Mouse (Mus musculus): ENCODE measurements at regions not wholly inside any gene's neighbourhood (a gene's known extent, or its start where the extent isn't known, plus 50 kb on each side); places are given as distances from the start of the nearest gene placed in this dataset.

- Histone ChIP-seq H3K4me1 (replicated peaks; ENCODE audit: insufficient read depth, low read length) (no peaks in the 10 kb centered on the region), H3K27me3 (ENCODE audit: insufficient read depth, low read length) (no peaks in the 10 kb centered on the region), H3K36me3 (ENCODE audit: insufficient read depth, low read length) (no peaks in the 10 kb centered on the region), H3K9ac (ENCODE audit: low read depth, low read length) (no peak overlapping the region), H3K4me2 (ENCODE audit: low read length) (no peak overlapping the region), H3K4me3 (replicated peaks; ENCODE audit: low read depth, low read length) (no peak overlapping the region), H3K9me3 (replicated peaks; ENCODE audit: low read length) (no peaks in the 10 kb centered on the region), H3K27ac (no peak overlapping the region)
- no peak for TF ChIP-seq CTCF (IDR thresholded peaks at IDR 0.05; ENCODE audit: low read depth)
- ATAC-seq (replicated peaks; ENCODE audit: low FRiP score, low read depth) = no peak
- 85% methylated on average over 3 of the region's 3 CpGs for WGBS
- DNase-seq (ENCODE audit: low spot score) = no peak
Observed at GRCm38 (mm10) chr10:107219621-107220370, 51.7 kb upstream of the Lin7a start.

- H3K9me3 ChIP-seq (replicated peaks; ENCODE audit: low read length) = no peaks in the 10 kb centered on the region
- ATAC-seq (replicated peaks; ENCODE audit: low FRiP score, low read depth) (no peak), DNase-seq (ENCODE audit: low spot score) (no peak)
- H3K4me3 ChIP-seq (replicated peaks; ENCODE audit: low read depth, low read length) = no peak overlapping the region
- H3K36me3 ChIP-seq (ENCODE audit: insufficient read depth, low read length) = no peaks in the 10 kb centered on the region
- no peaks in the 10 kb centered on the region for H3K4me1 ChIP-seq (replicated peaks; ENCODE audit: insufficient read depth, low read length)
- no peak overlapping the region for H3K4me2 ChIP-seq (ENCODE audit: low read length)
- no peak overlapping the region for H3K27ac ChIP-seq
- H3K9ac ChIP-seq (ENCODE audit: low read depth, low read length) = no peak overlapping the region
- no peak for TF ChIP-seq CTCF (IDR thresholded peaks at IDR 0.05; ENCODE audit: low read depth)
- H3K27me3 ChIP-seq (ENCODE audit: insufficient read depth, low read length) = no peaks in the 10 kb centered on the region
- WGBS = 86% methylated on average over 2 of the region's 2 CpGs
Observed at GRCm38 (mm10) chr10:107220501-107220900, 51.0 kb upstream of the Lin7a start.

GRCm38 (mm10) chr10:107221151-107221650 is 50.3 kb upstream of the Lin7a start:
- H3K4me3 ChIP-seq (replicated peaks; ENCODE audit: low read depth, low read length) = no peak overlapping the region
- DNase-seq (ENCODE audit: low spot score) (no peak), ATAC-seq (replicated peaks; ENCODE audit: low FRiP score, low read depth) (no peak)
- H3K9me3 ChIP-seq (replicated peaks; ENCODE audit: low read length) = no peaks in the 10 kb centered on the region
- H3K36me3 ChIP-seq (ENCODE audit: insufficient read depth, low read length) = no peaks in the 10 kb centered on the region
- no peaks in the 10 kb centered on the region for H3K4me1 ChIP-seq (replicated peaks; ENCODE audit: insufficient read depth, low read length)
- no peak overlapping the region for H3K9ac ChIP-seq (ENCODE audit: low read depth, low read length)
- H3K27ac ChIP-seq = no peak overlapping the region
- no peak for TF ChIP-seq CTCF (IDR thresholded peaks at IDR 0.05; ENCODE audit: low read depth)
- 62% methylated on average over 2 of the region's 2 CpGs for WGBS
- no peaks in the 10 kb centered on the region for H3K27me3 ChIP-seq (ENCODE audit: insufficient read depth, low read length)
- no peak overlapping the region for H3K4me2 ChIP-seq (ENCODE audit: low read length)
